Mouse (Mus musculus) midbrain, embryonic 14.5 days (tissue): ENCODE results near the gene Usp19. TPM values are rescaled to one million over a fixed set of nuclear protein-coding genes. Genes with fewer than 3 reads are reported as not detected.

Source experiments
- ATAC-seq: fragments of 200-750 bp; cut with Nextera tagmentation; 2 replicates; pipeline ENCODE4 v1.8.0; 2017; ENCODE audit warnings: moderate number of reproducible peaks, moderate library complexity; ENCODE audit not compliant: low FRiP score, low TSS enrichment
- DNase-seq: peaks from one replicate; pipeline ENCODE4 v3.0.0-alpha.2; 2015
- H3K27ac ChIP-seq: fragments of 300-500 bp; sonication (generic); replicated peaks from 2 replicates; pipeline ENCODE4 v1.5.1; 2014; ENCODE audit warnings: mild to moderate bottlenecking, low read depth, low read length, moderate library complexity
- H3K27me3 ChIP-seq: fragments of 300-500 bp; sonication (generic); 2 replicates; pipeline ENCODE4 v1.6.1; 2014; ENCODE audit warnings: low read length, control low read depth, mixed read lengths; ENCODE audit not compliant: control insufficient read depth, insufficient read depth
- H3K36me3 ChIP-seq: fragments of 300-500 bp; sonication (generic); 2 replicates; pipeline ENCODE4 v1.6.1; 2014; ENCODE audit warnings: low read length, control low read depth; ENCODE audit not compliant: control insufficient read depth, insufficient read depth
- H3K4me1 ChIP-seq: fragments of 300-500 bp; sonication (generic); 2 replicates; pipeline ENCODE4 v1.6.1; 2014; ENCODE audit warnings: mild to moderate bottlenecking, antibody characterized with exemption, low read length, control low read depth; ENCODE audit not compliant: control insufficient read depth, insufficient read depth
- H3K4me2 ChIP-seq: fragments of 300-500 bp; sonication (generic); 2 replicates; pipeline ENCODE4 v1.6.1; 2014; ENCODE audit warnings: mild to moderate bottlenecking, low read length, moderate library complexity
- H3K4me3 ChIP-seq: fragments of 300-500 bp; sonication (generic); replicated peaks from 2 replicates; pipeline ENCODE4 v1.5.1; 2014; ENCODE audit warnings: low read depth, low read length
- H3K9ac ChIP-seq: fragments of 300-500 bp; sonication (generic); replicated peaks from 2 replicates; pipeline ENCODE4 v1.6.1; 2014; ENCODE audit warnings: mild to moderate bottlenecking, low read length, moderate library complexity
- H3K9me3 ChIP-seq: fragments of 300-500 bp; sonication (generic); 2 replicates; pipeline ENCODE4 v1.6.1; 2016; ENCODE audit warnings: low read length, control low read depth, mixed read lengths; ENCODE audit not compliant: control insufficient read depth
- WGBS: fragments of 180-500 bp; shearing (Covaris S2); extraction: QIAGEN DNeasy Blood & Tissue Kit; methylation state at CpG from one replicate; pipeline ENCODE4 v1.1.7; 2014; 5-methylcytosine and 5-hydroxymethylcytosine counted together
- polyA plus RNA-seq: library from polyadenylated mRNA; unstranded; fragments of >200 nt; fragmentation: Nextera tagmentation; extraction: Ambion mirVana; gene quantifications from 2 replicates; pipeline ENCODE4 v1.2.1, GENCODE M21; 2014

Usp19 gene
- polyA plus RNA-seq, 1 experiment from 2014 or later: 72.5 TPM

DNA sequence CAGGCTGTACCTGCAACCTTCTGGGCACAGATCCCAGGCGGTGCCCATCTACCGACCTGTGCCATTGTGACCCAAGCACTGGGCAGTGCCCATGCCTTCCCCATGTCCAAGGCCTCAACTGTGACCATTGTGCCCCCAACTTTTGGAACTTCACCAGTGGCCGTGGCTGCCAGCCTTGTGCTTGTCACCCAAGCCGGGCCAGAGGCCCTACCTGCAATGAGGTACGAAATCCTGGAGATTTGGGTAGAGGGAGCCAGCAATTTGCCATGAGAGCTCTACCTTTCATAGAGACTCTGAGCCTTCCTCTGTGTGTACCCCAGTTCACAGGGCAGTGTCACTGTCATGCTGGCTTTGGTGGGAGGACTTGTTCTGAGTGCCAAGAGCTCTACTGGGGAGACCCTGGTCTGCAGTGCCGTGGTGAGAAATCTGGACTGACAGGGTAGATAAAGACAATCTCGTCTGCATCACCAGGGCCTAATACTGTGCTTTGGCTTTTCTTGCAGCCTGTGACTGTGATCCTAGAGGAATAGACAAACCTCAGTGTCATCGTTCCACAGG, 3.4 kb upstream of the Usp19 start:
- Histone ChIP-seq H3K4me2 (no peak overlapping the region), H3K27me3 (no peaks in the 10 kb centered on the region), H3K4me3 (no peak overlapping the region), H3K9me3 (no peaks in the 10 kb centered on the region), H3K9ac (no peak overlapping the region), H3K36me3 (peaks cover 5% of the 10 kb centered on the region; the same call in 1 of the 2 replicates), H3K4me1 (peaks cover 14% of the 10 kb centered on the region), H3K27ac (no peak overlapping the region)
- WGBS: 95% methylated on average over 8 of the region's 8 CpGs
- DNase-seq: no peak
- ATAC-seq: no peak

DNA sequence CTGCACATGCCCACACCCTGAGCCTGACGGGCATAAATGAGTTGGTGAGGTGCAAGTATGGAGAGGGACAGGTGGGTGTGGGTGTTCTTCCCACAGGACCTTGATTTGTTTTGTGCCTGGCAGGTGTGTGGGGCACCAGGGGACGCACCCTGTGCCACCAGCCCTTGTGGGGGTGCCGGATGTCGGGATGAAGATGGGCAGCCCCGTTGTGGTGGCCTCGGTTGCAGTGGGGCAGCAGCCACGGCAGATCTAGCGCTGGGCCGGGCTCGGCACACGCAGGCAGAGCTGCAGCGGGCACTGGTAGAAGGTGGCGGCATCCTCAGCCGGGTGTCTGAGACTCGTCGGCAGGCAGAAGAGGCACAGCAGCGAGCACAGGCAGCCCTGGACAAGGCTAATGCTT, 2.0 kb upstream of the Usp19 start:
- H3K9me3 ChIP-seq: no peaks in the 10 kb centered on the region
- H3K36me3 ChIP-seq: peaks cover 18% of the 10 kb centered on the region
- H3K9ac ChIP-seq: no peak overlapping the region
- H3K27me3 ChIP-seq: no peaks in the 10 kb centered on the region
- no peak for ATAC-seq
- H3K4me3 ChIP-seq: no peak overlapping the region
- H3K4me1 ChIP-seq: peaks cover 18% of the 10 kb centered on the region
- no peak overlapping the region for H3K27ac ChIP-seq
- no peak for DNase-seq
- WGBS: 96% methylated on average over 17 of the region's 17 CpGs
- no peak overlapping the region for H3K4me2 ChIP-seq

DNA sequence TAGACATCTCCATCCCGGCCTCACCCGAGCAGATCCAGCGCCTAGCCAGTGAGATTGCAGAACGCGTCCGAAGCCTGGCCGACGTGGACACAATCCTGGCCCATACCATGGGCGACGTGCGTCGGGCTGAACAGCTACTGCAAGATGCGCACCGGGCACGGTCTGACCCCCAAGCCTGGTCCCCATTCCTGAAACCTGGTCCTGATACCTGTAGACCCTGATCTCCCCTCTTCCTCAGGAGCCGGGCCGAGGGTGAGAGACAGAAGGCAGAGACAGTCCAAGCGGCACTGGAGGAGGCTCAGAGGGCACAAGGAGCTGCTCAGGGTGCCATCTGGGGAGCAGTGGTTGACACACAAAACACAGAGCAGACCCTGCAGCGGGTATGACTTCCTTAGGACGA, 1.2 kb upstream of the Usp19 start:
- ATAC-seq (no peak), DNase-seq (no peak)
- Histone ChIP-seq H3K4me3 (no peak overlapping the region), H3K27me3 (no peaks in the 10 kb centered on the region), H3K36me3 (peaks cover 26% of the 10 kb centered on the region), H3K4me1 (peaks cover 18% of the 10 kb centered on the region), H3K9me3 (no peaks in the 10 kb centered on the region), H3K27ac (peak overlapping the region; percentile 97), H3K4me2 (no peak overlapping the region), H3K9ac (no peak overlapping the region)
- 96% methylated on average over 20 of the region's 20 CpGs for WGBS

DNA sequence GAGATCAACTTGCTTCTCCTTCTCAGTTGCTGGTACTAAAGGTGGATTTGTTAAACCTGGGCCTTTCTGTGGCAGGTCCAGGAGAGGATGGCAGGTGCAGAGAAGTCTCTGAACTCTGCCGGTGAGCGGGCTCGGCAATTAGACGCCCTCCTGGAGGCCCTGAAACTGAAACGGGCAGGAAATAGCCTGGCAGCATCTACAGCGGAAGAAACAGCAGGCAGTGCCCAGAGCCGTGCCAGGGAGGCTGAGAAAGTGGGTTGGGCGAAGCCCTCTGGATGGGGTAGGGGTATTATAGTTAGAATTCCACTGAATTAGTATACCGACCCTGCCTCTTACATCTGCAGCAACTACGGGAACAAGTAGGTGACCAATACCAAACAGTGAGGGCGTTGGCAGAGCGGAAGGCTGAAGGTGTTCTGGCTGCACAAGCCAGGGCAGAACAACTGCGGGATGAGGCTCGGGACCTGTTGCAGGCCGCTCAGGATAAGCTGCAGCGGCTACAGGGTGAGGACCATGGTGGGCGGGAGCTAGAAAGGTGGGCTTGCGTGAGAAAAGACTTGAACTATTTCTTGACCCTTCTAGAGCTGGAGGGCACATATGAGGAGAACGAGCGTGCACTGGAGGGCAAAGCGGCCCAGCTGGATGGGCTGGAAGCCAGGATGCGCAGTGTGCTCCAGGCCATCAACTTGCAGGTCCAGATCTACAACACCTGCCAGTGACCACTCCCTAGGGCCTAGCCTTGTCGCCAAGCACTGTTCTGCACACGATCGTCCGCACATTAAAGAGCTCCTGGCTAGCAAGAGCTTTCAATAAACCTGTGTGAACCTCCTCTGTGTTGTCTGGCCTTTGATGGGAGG, 472 bp upstream of the Usp19 start:
- Histone ChIP-seq H3K4me2 (peak overlapping the region; percentile 94), H3K9ac (peak overlapping the region; percentile 95), H3K4me3 (peak overlapping the region; percentile 98), H3K4me1 (peaks cover 18% of the 10 kb centered on the region), H3K36me3 (peaks cover 34% of the 10 kb centered on the region), H3K9me3 (no peaks in the 10 kb centered on the region), H3K27ac (peak overlapping the region; percentile 97), H3K27me3 (no peaks in the 10 kb centered on the region)
- 66% methylated on average over 26 of the region's 26 CpGs for WGBS
- ATAC-seq (no peak; the same call in 1 of the 2 replicates), DNase-seq (no peak)

DNA sequence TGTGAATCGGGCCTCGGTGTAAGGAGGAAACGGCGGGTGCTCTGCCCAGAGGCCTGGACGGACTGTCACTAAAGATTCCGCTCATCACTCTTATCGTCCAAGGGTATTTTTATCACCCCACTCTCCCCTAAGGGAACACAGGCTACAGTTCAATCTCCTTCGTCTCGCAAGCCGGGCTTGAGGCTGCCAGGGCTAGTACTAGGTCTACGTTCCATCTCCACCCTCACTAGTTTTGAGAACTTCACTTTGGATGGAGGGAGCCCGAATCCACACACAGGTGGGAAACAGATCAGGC, 831 bp downstream of the Usp19 start:
- WGBS: 14% methylated on average over 12 of the region's 12 CpGs
- Histone ChIP-seq H3K9me3 (no peaks in the 10 kb centered on the region), H3K4me3 (peak overlapping the region; percentile 98), H3K4me2 (peak overlapping the region; percentile 94), H3K9ac (peak overlapping the region; percentile 95), H3K36me3 (peaks cover 44% of the 10 kb centered on the region), H3K27me3 (no peaks in the 10 kb centered on the region), H3K4me1 (peaks cover 18% of the 10 kb centered on the region), H3K27ac (peak overlapping the region; percentile 97)
- ATAC-seq: no peak
- no peak for DNase-seq

DNA sequence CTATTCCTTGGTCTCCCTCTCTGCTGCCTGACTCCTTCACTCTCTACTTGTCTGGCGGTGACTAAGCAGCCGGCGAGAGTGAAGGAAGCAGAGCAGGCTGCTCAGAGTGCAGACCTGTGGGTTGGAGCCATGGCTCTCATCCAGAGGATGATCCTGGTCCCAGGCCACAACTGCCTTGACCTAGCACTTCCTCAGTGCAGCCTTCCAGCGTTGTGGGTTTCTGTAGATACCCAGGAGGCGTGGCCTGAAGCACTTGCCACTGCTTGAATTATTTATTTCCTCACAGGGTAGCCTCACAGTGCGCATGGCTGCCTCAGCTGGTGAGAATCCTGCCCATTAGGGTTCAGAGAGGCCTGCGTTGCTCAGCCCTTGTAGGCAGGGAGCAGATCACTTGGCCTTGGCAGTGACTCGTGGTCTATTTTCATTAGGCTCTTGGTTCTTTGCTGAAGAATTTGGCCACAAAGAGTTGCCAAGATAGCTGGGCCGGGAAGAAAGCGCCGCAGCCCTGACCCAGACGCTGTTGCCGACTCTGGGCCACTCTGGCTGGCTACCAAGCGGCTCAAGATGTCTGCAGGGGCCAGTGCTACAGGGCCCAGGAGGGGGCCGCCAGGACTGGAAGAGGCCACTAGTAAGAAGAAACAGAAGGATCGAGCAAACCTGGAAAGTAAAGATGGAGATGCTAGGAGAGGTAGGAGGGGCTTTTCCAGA, 1.8 kb downstream of the Usp19 start:
- 88% methylated on average over 16 of the region's 16 CpGs for WGBS
- Histone ChIP-seq H3K4me3 (no peak overlapping the region), H3K36me3 (peaks cover 52% of the 10 kb centered on the region), H3K27ac (no peak overlapping the region), H3K27me3 (no peaks in the 10 kb centered on the region), H3K4me2 (peak overlapping the region; percentile 94), H3K4me1 (peaks cover 18% of the 10 kb centered on the region), H3K9ac (peak overlapping the region; percentile 95), H3K9me3 (no peaks in the 10 kb centered on the region)
- ATAC-seq: no peak
- DNase-seq: no peak

DNA sequence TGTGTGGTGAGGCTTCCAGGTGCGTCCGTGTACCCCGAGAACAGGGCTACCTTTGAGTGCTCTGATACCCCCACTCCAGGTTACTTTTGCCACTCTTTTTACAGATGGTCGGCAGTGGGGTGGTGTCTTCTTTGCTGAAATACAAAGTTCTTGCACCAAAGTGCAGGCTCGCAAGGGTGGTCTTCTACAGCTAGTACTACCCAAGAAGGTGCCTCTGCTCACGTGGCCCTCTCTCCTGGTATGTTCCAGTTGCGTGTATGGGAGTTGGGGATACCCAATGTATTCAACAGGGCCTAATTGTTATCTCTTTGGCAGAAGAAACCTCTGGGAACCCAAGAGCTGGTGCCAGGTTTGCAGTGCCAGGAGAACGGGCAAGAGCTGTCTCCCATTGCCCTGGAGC, 2.8 kb downstream of the Usp19 start:
- H3K4me3 ChIP-seq: no peak overlapping the region
- DNase-seq (no peak), ATAC-seq (no peak)
- H3K4me2 ChIP-seq: no peak overlapping the region
- H3K27ac ChIP-seq: no peak overlapping the region
- no peak overlapping the region for H3K9ac ChIP-seq
- H3K9me3 ChIP-seq: no peaks in the 10 kb centered on the region
- WGBS: 95% methylated on average over 8 of the region's 8 CpGs
- peaks cover 62% of the 10 kb centered on the region for H3K36me3 ChIP-seq
- peaks cover 18% of the 10 kb centered on the region for H3K4me1 ChIP-seq
- no peaks in the 10 kb centered on the region for H3K27me3 ChIP-seq

DNA sequence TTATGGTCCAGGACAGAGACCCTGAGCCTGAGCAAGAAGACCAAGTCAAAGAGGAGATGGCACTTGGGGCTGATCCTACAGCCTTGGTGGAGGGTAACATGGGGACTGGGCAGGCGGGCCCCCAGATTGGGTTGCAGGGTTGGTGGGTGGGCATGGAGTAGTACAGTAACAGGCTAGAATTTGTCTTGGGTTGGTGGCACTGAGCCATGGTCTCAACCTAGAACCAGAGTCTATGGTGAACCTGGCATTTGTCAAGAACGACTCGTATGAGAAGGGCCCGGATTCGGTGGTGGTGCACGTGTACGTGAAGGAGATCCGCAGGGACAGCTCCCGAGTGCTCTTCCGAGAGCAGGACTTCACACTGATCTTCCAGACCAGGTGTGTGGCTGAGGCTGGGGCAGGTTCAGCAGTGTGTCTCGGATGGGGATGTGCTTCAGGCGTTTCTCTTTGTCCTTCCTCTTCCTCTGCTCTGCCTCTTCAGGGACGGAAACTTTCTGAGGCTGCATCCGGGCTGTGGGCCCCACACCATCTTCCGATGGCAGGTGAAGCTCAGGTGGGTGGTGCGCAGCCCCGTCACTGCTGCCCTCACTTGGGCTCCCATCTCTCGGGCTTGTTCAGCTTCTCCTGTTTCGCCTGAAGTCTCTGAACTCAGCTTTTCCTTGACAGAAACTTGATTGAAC, 3.9 kb downstream of the Usp19 start:
- Histone ChIP-seq H3K4me2 (no peak overlapping the region), H3K4me1 (peaks cover 18% of the 10 kb centered on the region), H3K9ac (no peak overlapping the region), H3K4me3 (no peak overlapping the region), H3K36me3 (peaks cover 73% of the 10 kb centered on the region), H3K27me3 (no peaks in the 10 kb centered on the region), H3K27ac (no peak overlapping the region), H3K9me3 (no peaks in the 10 kb centered on the region)
- WGBS: 93% methylated on average over 19 of the region's 19 CpGs
- DNase-seq: no peak
- no peak for ATAC-seq
